Mouse (Mus musculus) stomach, embryonic 15.5 days (tissue): ENCODE data around the gene Nectin2. TPM values are rescaled to one million over a fixed set of nuclear protein-coding genes. Genes with fewer than 3 reads are reported as not detected.

Experiments used
- ATAC-seq: fragments of 200-750 bp; cut with Nextera tagmentation; 2 replicates; pipeline ENCODE4 v1.8.0; 2017; ENCODE audit warnings: low read depth, moderate number of reproducible peaks, moderate TSS enrichment; ENCODE audit not compliant: insufficient read depth, low FRiP score
- H3K27ac ChIP-seq: fragments of 300-500 bp; sonication (generic); 2 replicates; pipeline ENCODE4 v1.5.1; 2015; ENCODE audit warnings: mild to moderate bottlenecking, inconsistent platforms
- H3K27me3 ChIP-seq: fragments of 300-500 bp; sonication (generic); replicated peaks from 2 replicates; pipeline ENCODE4 v1.6.1; 2015; ENCODE audit warnings: inconsistent platforms
- H3K36me3 ChIP-seq: fragments of 300-500 bp; sonication (generic); 2 replicates; pipeline ENCODE4 v1.6.1; 2015; ENCODE audit warnings: inconsistent platforms
- H3K4me1 ChIP-seq: fragments of 300-500 bp; sonication (generic); 2 replicates; pipeline ENCODE4 v1.6.1; 2015; ENCODE audit warnings: inconsistent platforms
- H3K4me2 ChIP-seq: fragments of 300-500 bp; sonication (generic); 2 replicates; pipeline ENCODE4 v1.6.1; 2015; ENCODE audit warnings: mild to moderate bottlenecking, inconsistent platforms
- H3K4me3 ChIP-seq: fragments of 300-500 bp; sonication (generic); replicated peaks from 2 replicates; pipeline ENCODE4 v1.5.1; 2015; ENCODE audit warnings: inconsistent platforms
- H3K9ac ChIP-seq: fragments of 300-500 bp; sonication (generic); 2 replicates; pipeline ENCODE4 v1.6.1; 2015; ENCODE audit warnings: inconsistent platforms
- H3K9me3 ChIP-seq: fragments of 300-500 bp; sonication (generic); 2 replicates; pipeline ENCODE4 v1.6.1; 2016; ENCODE audit warnings: inconsistent platforms
- WGBS: fragments of 180-500 bp; shearing (Covaris S2); methylation state at CpG from one replicate; pipeline ENCODE4 v1.1.7; 2015; 5-methylcytosine and 5-hydroxymethylcytosine counted together
- polyA plus RNA-seq: library from polyadenylated mRNA; unstranded; fragments of >200 nt; fragmentation: Nextera tagmentation; extraction: Ambion mirVana; gene quantifications from 2 replicates; pipeline ENCODE4 v1.2.1, GENCODE M21; 2015

Nectin2 gene
- polyA plus RNA-seq, 1 experiment from 2014 or later, result 129 TPM

DNA sequence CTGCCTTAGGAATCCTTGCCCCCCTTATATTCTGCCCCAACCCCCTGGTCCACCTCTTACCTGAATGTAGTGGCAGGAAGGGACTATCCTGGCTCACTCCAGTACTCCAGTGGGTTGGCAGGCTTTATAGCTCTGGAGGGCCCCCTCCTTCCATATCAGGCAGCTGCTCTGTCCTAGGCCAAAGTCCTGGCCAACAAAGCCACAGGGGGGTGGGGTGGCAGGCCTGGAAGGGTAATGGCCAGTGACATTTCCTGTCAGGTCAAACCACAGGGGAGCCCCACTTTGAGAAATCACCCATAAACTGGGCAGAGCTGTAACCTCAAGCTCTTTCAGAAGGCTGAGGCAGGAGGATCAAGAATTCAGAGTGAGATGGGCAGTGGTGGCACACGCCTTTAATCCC, 73.6 kb downstream of the Nectin2 start:
- Histone ChIP-seq H3K27me3 (no peaks in the 10 kb centered on the region), H3K9me3 (no peaks in the 10 kb centered on the region), H3K4me1 (no peaks in the 10 kb centered on the region), H3K4me2 (no peak overlapping the region), H3K4me3 (no peak overlapping the region), H3K9ac (no peak overlapping the region), H3K36me3 (no peaks in the 10 kb centered on the region), H3K27ac (no peak overlapping the region)
- ATAC-seq, result no peak; the same call in 1 of the 2 replicates
- WGBS, result 66% methylated on average over 1 of the region's 1 CpGs

DNA sequence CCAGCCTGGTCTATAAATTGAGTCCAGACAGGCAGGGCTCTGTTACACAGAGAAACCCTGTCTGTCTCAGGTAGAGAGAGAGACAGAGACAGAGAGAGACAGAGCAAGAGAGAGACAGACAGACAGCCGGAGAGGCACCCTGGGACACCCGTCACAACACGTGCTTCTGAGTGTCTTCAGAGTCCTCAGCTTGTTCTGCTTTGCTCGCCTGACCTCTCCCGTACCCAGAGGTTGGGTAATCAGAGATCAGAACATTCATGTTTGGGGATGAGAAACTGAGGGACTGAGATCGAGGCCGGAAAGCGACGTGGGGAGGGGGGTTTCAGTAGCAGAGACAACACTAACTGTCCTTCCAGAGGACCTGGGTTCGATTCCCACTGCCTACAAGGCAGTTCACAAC, 74.5 kb downstream of the Nectin2 start:
- no peak overlapping the region for H3K27ac ChIP-seq
- H3K4me3 ChIP-seq, result no peak overlapping the region
- no peaks in the 10 kb centered on the region for H3K4me1 ChIP-seq
- no peak overlapping the region for H3K9ac ChIP-seq
- H3K27me3 ChIP-seq, result no peaks in the 10 kb centered on the region
- no peak for ATAC-seq
- no peak overlapping the region for H3K4me2 ChIP-seq
- no peaks in the 10 kb centered on the region for H3K36me3 ChIP-seq
- 77% methylated on average over 10 of the region's 10 CpGs for WGBS
- no peaks in the 10 kb centered on the region for H3K9me3 ChIP-seq

DNA sequence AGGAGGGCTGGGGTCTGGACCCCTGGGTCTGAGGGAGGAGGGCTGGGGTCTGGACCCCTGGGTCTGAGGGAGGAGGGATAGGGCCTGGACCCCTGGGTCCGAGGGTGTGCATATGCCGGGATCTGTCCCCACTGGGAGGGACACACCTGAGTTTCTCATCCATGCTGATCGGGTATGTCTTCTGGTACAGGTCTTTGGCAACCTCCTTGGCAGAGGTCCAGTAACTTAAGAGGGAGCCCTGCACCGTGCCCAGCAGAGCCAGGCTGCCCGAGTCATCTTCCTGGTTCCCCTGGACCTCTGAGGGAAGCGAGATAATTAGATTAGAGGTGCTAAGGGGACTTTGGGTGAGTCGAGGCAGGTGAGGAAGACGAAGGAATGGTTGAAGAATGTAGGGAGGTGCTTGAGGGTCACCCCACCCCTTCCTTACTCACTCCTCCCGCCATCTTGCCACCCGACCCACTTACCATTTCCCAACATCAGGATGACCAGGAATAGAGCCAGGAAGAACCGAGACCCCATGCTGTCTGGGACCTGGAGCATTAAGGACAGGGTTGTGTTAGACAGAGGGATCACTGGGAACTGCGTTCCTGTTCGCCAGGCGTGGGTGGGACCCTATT, 77.1 kb downstream of the Nectin2 start:
- Histone ChIP-seq H3K4me3 (no peak overlapping the region), H3K9me3 (no peaks in the 10 kb centered on the region), H3K36me3 (no peaks in the 10 kb centered on the region), H3K27me3 (no peaks in the 10 kb centered on the region), H3K27ac (no peak overlapping the region), H3K4me2 (no peak overlapping the region), H3K9ac (no peak overlapping the region), H3K4me1 (peaks cover 5% of the 10 kb centered on the region; the same call in 1 of the 2 replicates)
- no peak for ATAC-seq
- WGBS, result 57% methylated on average over 14 of the region's 14 CpGs

DNA sequence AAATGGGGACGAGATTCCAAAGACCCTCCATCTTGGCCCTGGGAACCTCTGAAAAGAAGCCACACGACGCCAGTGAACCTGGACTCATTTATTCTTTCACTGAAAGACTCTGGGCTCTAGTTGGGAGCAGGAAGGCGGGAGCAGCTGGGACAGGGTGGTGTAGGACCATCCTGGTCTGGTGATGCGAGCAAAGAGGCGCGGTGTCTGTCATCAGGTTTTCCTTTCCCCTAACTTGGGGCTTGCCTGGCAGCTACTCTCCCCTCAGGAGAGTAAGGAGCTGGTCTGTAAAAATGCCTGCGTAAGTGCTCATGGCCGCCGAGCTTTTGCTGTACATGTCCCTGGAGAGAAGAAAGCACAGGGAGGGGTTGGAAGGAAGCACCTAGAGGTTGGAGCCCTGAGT, 78.8 kb downstream of the Nectin2 start:
- no peak overlapping the region for H3K4me3 ChIP-seq
- no peaks in the 10 kb centered on the region for H3K36me3 ChIP-seq
- no peak overlapping the region for H3K4me2 ChIP-seq
- no peaks in the 10 kb centered on the region for H3K27me3 ChIP-seq
- H3K9me3 ChIP-seq, result no peaks in the 10 kb centered on the region
- H3K9ac ChIP-seq, result no peak overlapping the region
- WGBS, result 61% methylated on average over 10 of the region's 10 CpGs
- H3K27ac ChIP-seq, result no peak overlapping the region
- ATAC-seq, result no peak
- H3K4me1 ChIP-seq, result peaks cover 5% of the 10 kb centered on the region; the same call in 1 of the 2 replicates

DNA sequence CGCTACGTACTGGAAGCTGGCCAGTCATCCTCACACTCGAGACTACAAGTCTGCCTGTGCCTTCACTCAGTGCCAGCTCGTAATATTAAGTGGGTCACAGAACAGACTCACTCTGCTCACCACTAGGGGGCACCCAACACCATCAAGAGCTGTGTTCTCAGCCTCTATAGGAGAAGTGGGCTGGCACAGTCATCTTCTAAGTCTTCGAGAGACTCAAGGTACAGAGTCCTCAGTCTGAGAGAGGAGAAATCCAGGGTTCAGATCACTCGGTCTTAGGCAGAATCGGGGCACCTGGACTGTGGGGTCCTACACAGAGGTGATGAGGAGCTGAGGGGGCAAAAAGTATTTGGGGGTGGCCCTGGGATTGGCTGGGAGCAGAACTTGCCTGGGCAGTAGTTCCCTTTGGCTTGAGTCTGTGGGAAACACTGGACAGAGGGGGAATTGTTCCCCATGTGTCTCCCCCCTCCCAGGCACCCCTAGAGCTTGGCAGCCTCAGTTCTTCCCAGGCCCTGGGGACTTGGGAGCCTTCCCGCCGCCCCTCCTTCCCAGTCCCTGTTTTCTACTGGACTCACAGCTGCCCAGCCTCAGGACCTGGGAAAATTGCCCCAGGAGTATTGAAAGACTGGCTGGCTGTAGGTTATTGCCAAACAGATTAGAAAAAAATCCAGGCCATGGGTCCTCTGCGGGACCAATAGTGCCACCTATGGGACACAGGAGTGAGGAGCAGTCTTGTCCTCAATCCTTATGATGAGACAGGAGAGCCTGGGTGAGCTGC, 81.1 kb downstream of the Nectin2 start:
- Histone ChIP-seq H3K27me3 (no peaks in the 10 kb centered on the region), H3K9ac (no peak overlapping the region), H3K27ac (peak overlapping the region; percentile 60; the same call in 1 of the 2 replicates), H3K4me2 (peak overlapping the region; percentile 46), H3K4me1 (peaks cover 11% of the 10 kb centered on the region), H3K9me3 (no peaks in the 10 kb centered on the region), H3K4me3 (no peak overlapping the region), H3K36me3 (no peaks in the 10 kb centered on the region)
- ATAC-seq, result peak; percentile 67
- WGBS, result 3% methylated on average over 10 of the region's 10 CpGs

DNA sequence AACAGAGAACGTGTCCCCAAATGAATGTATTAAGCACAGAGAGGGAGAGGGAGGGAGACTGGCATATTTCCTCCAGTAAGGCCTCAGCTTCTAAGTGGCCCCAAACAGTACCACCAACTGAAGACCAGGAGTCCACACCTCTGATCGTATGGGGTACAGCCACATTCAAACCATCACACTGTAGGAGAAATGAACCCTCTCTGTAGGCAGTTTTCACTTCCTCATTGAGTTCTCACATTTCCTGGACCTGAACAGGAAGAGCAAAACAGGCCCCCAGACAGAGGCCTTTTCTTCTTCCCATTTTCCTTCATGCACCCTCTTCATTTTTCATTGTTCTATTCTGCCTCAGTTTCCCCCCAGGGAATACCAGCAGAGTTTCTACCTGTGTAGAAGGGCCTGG, 82.8 kb downstream of the Nectin2 start:
- 71% methylated on average over 2 of the region's 2 CpGs for WGBS
- no peak for ATAC-seq

DNA sequence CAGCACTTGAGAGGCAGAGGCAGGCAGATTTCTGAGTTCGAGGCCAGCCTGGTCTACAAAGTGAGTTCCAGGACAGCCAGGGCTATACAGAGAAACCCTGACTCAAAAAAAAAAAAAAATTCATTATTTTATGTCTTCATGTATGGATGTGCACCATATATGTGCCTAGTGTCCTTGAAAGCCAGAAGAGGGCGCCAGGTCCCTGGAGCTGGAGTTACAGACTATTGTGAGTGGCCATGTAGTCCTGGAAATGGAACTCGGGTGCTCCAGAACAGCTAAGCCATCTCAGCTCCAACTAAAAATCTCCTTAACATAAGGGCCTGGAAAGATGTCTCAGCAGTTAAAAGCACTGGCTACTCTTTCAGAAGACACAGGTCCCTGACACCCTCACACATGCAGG, 83.5 kb downstream of the Nectin2 start:
- Histone ChIP-seq H3K4me2 (no peak overlapping the region), H3K9me3 (no peaks in the 10 kb centered on the region), H3K27ac (no peak overlapping the region), H3K4me1 (peaks cover 22% of the 10 kb centered on the region), H3K36me3 (0 out of 2 replicates have a peak, but pooled peaks cover 6% of the 10 kb centered on the region), H3K9ac (no peak overlapping the region), H3K27me3 (no peaks in the 10 kb centered on the region), H3K4me3 (no peak overlapping the region)
- ATAC-seq, result no peak
- 68% methylated on average over 3 of the region's 3 CpGs for WGBS

More for the DNA sequence above, 82.8 kb downstream of the Nectin2 start:
- Histone ChIP-seq H3K36me3 (no peaks in the 10 kb centered on the region), H3K27ac (0 out of 2 replicates have a peak overlapping the region, but pooled peaks have one; percentile 1), H3K4me1 (peaks cover 22% of the 10 kb centered on the region), H3K4me2 (no peak overlapping the region), H3K9ac (no peak overlapping the region), H3K9me3 (no peaks in the 10 kb centered on the region), H3K27me3 (no peaks in the 10 kb centered on the region), H3K4me3 (no peak overlapping the region)

Other genes with a start within 250 kb of the Nectin2 start
- 2.2 and 2.4 TPM in 2 replicates for gene Bloc1s3, start 242.1 kb downstream of the Nectin2 start, polyA plus RNA-seq
- 103 and 105 TPM in 2 replicates for gene Trappc6a, start 242.1 kb downstream of the Nectin2 start, polyA plus RNA-seq
- gene Nkpd1, start 232.6 kb downstream of the Nectin2 start, polyA plus RNA-seq, result 0.30 and 0.83 TPM in 2 replicates
- 25.3 and 28.2 TPM in 2 replicates for gene Ppp1r37, start 187.4 kb downstream of the Nectin2 start, polyA plus RNA-seq
- gene Zfp296, start 173.2 kb downstream of the Nectin2 start, polyA plus RNA-seq, result 1.7 and 2.6 TPM in 2 replicates
- gene Gemin7, start 172.9 kb downstream of the Nectin2 start, polyA plus RNA-seq, result 143 and 157 TPM in 2 replicates
- gene Clasrp, start 146.0 kb downstream of the Nectin2 start, polyA plus RNA-seq, result 44.8 and 48.3 TPM in 2 replicates
- 9.0 and 10.1 TPM in 2 replicates for gene Relb, start 121.0 kb downstream of the Nectin2 start, polyA plus RNA-seq
- gene Clptm1, start 85.5 kb downstream of the Nectin2 start, polyA plus RNA-seq, result 79.7 and 85.8 TPM in 2 replicates
- gene Apoc2, start 72.5 kb downstream of the Nectin2 start, polyA plus RNA-seq, result 47.3 and 98.1 TPM in 2 replicates
- gene Gm44805, start 69.1 kb downstream of the Nectin2 start, polyA plus RNA-seq, result 3.1 TPM in 1 of 2 replicates, not detected in the other
- gene Apoc4, start 69.0 kb downstream of the Nectin2 start, polyA plus RNA-seq, result 8.0 and 23.5 TPM in 2 replicates
- 36.2 and 52.7 TPM in 2 replicates for gene Apoc1, start 57.8 kb downstream of the Nectin2 start, polyA plus RNA-seq
- 363 and 515 TPM in 2 replicates for gene Apoe, start 51.3 kb downstream of the Nectin2 start, polyA plus RNA-seq
- gene Tomm40, start 35.0 kb downstream of the Nectin2 start, polyA plus RNA-seq, result 161 and 181 TPM in 2 replicates
- 129 and 151 TPM in 2 replicates for gene Bcam, start 20.5 kb upstream of the Nectin2 start, polyA plus RNA-seq
- 24.3 and 24.6 TPM in 2 replicates for gene Cblc, start 46.3 kb upstream of the Nectin2 start, polyA plus RNA-seq
- 8.9 and 10.4 TPM in 2 replicates for gene Bcl3, start 72.3 kb upstream of the Nectin2 start, polyA plus RNA-seq
- gene Gm19345, start 101.5 kb upstream of the Nectin2 start, polyA plus RNA-seq, result 0.39 TPM in 1 of 2 replicates, not detected in the other
- gene Ceacam16, start 110.8 kb upstream of the Nectin2 start, polyA plus RNA-seq, result 0.09 TPM in 1 of 2 replicates, not detected in the other
- 0.64 and 1.1 TPM in 2 replicates for gene Ceacam19, start 137.5 kb upstream of the Nectin2 start, polyA plus RNA-seq
- gene Pvr, start 170.7 kb upstream of the Nectin2 start, polyA plus RNA-seq, result 12.8 and 13.9 TPM in 2 replicates
- gene Igsf23, start 200.3 kb upstream of the Nectin2 start, polyA plus RNA-seq, result 2.7 and 3.1 TPM in 2 replicates
- gene Ceacam20, start 214.9 kb upstream of the Nectin2 start, polyA plus RNA-seq, result 0.14 and 0.15 TPM in 2 replicates
- gene Nlrp9b, start 241.0 kb upstream of the Nectin2 start, polyA plus RNA-seq, result not detected in 2 replicates